Mouse (Mus musculus): Measurements from ENCODE around the gene Itprip.

Itprip gene

GRCm38 (mm10) chr19:47884296-47885085 lies 34.6 kb downstream of the Itprip start:
- no peak for DNase-seq

GRCm38 (mm10) chr19:47882882-47883254 lies 36.2 kb downstream of the Itprip start:
- no peak for DNase-seq

- peak; percentile 67 for DNase-seq
Observed at GRCm38 (mm10) chr19:47882151-47882881, 36.8 kb downstream of the Itprip start.

- no peak for DNase-seq
Observed at GRCm38 (mm10) chr19:47881538-47881937, 37.6 kb downstream of the Itprip start.

GRCm38 (mm10) chr19:47876252-47876651 lies 42.8 kb downstream of the Itprip start:
- no peak for DNase-seq

GRCm38 (mm10) chr19:47871515-47871914 lies 47.6 kb downstream of the Itprip start:
- DNase-seq: no peak

GRCm38 (mm10) chr19:47870102-47870666 lies 48.9 kb downstream of the Itprip start:
- no peak for DNase-seq

- no peak for DNase-seq
Observed at GRCm38 (mm10) chr19:47869516-47869915, 49.6 kb downstream of the Itprip start.

GRCm38 (mm10) chr19:47868951-47869350 lies 50.1 kb downstream of the Itprip start:
- DNase-seq: no peak

GRCm38 (mm10) chr19:47867628-47868175 lies 51.4 kb downstream of the Itprip start:
- no peak for DNase-seq

GRCm38 (mm10) chr19:47865353-47865947 lies 53.6 kb downstream of the Itprip start, which contains the start of gene Gsto2:
TSS of gene Gsto2 (plus strand) at chr19:47865534.
- peak; percentile 92 for DNase-seq

- DNase-seq: no peak
Observed at GRCm38 (mm10) chr19:47864721-47865120, 54.4 kb downstream of the Itprip start.

- DNase-seq: no peak
Observed at GRCm38 (mm10) chr19:47864051-47864450, 55.0 kb downstream of the Itprip start.

- no peak for DNase-seq
Observed at GRCm38 (mm10) chr19:47862581-47862980, 56.5 kb downstream of the Itprip start.

- no peak for DNase-seq
Observed at GRCm38 (mm10) chr19:47859180-47859579, 59.9 kb downstream of the Itprip start.

GRCm38 (mm10) chr19:47857957-47858942 lies 60.8 kb downstream of the Itprip start:
- DNase-seq: no peak

- peak; percentile 89 for DNase-seq
Observed at GRCm38 (mm10) chr19:47854796-47855783, 64.0 kb downstream of the Itprip start, which contains the start of gene Gsto1. TSS of gene Gsto1 (plus strand) at chr19:47854970.

- DNase-seq: no peak
Observed at GRCm38 (mm10) chr19:47853951-47854795, 64.9 kb downstream of the Itprip start.

GRCm38 (mm10) chr19:47853053-47853452 lies 66.0 kb downstream of the Itprip start:
- no peak for DNase-seq
